Mouse (Mus musculus): ENCODE measurements around the gene Gm49366.
"Not testable (repeated sequence)": the region's sequence is repeated elsewhere in the genome, so short reads cannot be mapped to it uniquely, and the experiment has no call there.

Gene Gm49366

GRCm38 (mm10) chr12:84032854-84033253 lies 5.9 kb upstream of the Gm49366 start:
- no peak for DNase-seq (ENCODE audit: low spot score)

DNA sequence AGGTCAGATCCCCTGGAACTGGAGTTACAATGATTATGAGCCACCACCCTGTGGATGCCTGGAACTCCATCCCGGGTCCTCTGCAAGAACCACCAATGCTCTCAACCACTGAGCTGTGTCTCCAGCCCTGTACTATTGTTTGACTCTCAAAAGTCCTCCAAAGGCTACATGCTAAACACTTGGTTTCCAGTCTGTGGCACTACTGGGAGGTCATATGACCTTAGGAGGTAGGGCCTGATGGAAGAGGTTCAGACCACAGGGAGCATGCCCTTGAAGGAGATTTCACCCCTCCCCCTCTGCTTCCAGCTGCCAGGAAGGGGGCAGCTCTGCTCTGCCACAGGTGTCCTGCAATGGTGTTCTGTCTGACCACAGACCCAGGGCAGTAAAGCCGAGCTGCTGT lies 5.4 kb upstream of the Gm49366 start:
- not testable (repeated sequence) for DNase-seq (ENCODE audit: low spot score)

DNA sequence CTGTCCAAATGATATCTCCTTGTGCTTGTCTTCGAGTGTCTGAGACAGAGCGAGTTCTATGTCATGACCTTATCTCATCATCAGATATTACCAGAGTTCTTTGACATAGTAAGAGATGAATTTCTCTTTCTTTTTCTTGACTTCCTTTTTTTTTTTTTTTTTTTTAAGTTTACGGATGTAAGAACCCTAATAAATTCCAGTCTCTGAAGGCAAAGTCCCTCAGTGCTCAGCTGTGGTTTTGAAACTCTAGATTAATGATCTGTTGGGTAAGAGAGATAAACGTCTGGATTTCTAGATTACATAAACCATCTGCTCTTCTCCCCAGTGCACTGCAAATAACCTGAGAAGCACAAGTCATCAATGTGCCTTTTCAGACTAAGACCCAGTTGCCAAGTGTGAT lies 4.6 kb upstream of the Gm49366 start:
- DNase-seq (ENCODE audit: low spot score): no peak

DNA sequence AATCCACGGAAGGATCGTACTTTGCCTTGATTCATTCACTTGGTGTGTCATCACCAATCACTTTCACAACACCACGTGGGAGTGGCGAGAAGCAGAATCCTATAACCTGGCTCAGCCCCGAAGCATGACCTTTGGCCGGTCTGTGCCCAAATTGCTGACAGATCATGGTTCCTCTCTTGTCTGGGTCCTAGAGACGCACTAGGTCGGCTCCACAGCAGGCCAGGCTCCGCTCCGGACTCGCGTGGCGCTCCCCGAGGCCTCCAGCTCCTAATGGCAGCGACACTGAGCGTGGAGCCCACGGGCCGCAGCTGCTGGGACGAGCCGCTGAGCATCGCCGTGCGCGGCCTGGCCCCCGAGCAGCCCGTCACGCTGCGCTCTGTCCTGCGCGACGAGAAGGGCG lies 494 bp upstream of the Gm49366 start, which contains the start of gene Acot4:
Acot4 (plus strand) TSS at position 139 of the 400 bp plus-strand sequence.
- not testable (repeated sequence) for DNase-seq (ENCODE audit: low spot score)

GRCm38 (mm10) chr12:84042248-84042647 lies 3.5 kb downstream of the Gm49366 start:
- no peak for DNase-seq (ENCODE audit: low spot score)

DNA sequence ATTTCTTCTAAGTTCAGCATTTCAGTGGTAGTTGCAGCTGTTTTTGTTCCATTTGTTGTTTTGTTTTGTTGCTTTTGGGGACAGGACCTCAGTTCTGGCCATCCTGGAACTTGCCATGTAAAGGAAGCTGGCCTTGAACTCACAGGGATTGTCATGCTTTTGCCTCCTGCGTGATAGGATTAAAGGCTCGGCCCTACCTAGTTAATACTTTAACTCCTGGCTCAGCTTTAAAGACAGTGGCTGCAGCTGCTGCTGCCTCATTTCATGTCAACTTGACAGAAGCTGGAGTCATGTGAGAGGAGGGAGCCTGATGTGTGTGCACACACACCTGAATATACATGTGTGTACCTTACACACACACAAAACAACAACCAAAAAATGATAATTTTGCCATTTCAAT lies 5.3 kb downstream of the Gm49366 start:
- no peak for DNase-seq (ENCODE audit: low spot score)

GRCm38 (mm10) chr12:84046906-84047305 lies 8.2 kb downstream of the Gm49366 start:
- no peak for DNase-seq (ENCODE audit: low spot score)

DNA sequence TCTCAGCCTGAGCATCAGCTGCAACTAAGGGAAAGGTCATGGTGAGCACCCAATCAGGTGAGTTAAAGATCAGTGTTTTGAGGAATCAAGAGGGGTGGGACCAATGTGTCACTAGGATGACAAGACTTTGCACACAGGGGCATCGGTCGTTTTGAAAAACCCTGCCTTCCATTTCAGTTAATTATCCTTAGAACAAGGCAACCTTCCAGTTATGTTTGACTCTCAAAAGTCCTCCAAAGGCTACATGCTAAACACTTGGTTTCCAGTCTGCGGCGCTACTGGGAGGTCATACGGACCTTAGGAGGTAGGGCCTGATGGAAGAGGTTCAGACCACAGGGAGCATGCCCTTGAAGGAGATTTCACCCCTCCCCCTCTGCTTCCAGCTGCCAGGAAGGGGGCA lies 12.0 kb downstream of the Gm49366 start:
- DNase-seq (ENCODE audit: low spot score): not testable (repeated sequence)

GRCm38 (mm10) chr12:84051937-84052474 lies 13.3 kb downstream of the Gm49366 start, which contains the start of gene Acot3:
Gene Acot3, plus strand, starts transcription at chr12:84052144.
- DNase-seq (ENCODE audit: low spot score): no peak

DNA sequence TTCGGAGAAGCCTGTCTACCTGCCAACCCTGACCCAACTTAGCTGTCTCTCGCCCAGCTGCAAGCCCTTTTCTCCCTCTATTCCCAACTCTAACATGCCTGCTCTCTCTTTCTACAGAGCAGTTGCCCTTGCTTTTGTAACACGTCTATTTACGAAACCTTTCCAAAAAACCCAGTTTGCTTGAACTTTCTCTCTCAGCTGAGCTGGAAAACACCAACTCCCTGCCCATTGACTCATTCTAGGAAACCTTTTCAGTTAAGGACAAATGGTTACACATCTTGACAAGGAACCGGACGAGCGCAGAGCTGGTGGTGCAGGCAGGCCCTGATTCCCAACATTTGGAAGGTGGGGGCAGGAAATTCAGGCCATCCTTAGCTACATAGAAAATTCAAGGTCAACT lies 13.9 kb downstream of the Gm49366 start:
- DNase-seq (ENCODE audit: low spot score): no peak

DNA sequence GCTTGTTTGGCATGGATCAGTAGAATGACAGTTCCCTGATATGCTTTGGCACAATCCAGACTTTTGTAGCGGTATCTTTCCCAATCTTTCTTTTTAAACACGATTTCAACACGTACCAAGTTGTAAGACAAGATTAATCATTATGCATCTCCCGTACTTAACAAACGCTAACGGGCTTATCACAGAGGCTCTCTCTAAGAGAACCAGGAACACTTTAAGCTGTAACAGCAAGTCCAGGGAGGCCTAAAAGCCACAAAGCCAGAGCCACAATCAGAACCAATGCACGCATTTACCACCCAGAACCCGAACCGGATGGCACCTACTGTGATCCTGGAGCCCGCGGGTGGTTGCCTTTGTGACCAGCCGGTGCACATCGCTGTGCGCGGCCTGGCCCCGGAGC lies 14.4 kb downstream of the Gm49366 start:
- no peak for DNase-seq (ENCODE audit: low spot score)

DNA sequence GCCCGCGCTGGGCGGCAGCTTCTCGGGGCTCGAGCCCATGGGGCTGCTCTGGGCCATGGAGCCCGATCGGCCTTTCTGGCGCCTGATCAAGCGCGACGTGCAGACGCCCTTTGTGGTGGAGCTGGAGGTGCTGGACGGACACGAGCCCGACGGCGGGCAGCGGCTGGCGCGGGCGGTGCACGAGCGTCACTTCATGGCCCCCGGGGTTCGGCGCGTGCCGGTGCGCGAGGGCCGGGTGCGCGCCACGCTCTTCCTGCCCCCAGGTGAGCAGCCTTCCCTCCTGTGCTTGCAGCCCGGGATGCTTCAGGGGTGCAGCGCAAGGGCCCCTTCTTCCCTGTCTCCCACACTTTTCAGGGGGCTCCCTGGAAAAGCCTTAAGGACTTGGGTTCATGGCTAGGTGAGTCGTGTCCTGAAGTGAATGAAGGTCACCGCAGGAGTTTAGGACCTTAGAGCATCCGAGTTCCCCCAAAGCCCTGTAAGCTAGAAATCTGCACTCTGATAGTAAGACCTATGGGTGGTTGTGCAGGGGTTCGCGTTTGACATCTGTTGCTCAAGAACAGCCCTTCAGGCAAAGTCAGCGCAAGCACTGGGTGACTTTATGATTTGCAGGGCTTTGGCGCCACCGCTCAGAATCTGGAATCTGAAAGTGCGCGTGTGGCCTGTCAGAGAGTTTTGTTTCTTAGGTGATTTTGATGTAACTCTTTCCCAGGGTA lies 15.1 kb downstream of the Gm49366 start:
- DNase-seq (ENCODE audit: low spot score): no peak

GRCm38 (mm10) chr12:84060946-84061345 lies 22.2 kb downstream of the Gm49366 start:
- peak; percentile 26 for DNase-seq (ENCODE audit: low spot score)

- DNase-seq (ENCODE audit: low spot score): no peak
Observed at GRCm38 (mm10) chr12:84062336-84062735, 23.6 kb downstream of the Gm49366 start.

DNA sequence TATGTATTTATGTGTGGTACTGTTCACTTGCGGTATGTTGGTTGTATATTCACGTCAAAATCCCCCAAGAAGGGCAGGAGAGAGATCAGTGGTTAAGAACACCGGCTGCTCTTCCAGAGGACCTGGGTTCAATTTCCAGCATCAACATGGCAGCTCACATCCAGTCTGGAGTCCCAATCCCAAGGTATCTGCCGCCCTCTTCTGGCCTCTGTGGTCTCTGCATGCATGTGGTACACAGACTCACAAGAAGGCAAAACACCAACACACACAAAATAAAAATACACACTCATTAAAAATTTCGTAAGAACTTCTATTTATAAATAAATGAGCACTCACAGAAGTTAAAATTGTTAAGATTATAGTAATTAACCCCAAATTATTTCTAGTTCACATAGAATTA lies 24.5 kb downstream of the Gm49366 start:
- DNase-seq (ENCODE audit: low spot score): no peak

GRCm38 (mm10) chr12:84063833-84064232 lies 25.1 kb downstream of the Gm49366 start:
- no peak for DNase-seq (ENCODE audit: low spot score)

DNA sequence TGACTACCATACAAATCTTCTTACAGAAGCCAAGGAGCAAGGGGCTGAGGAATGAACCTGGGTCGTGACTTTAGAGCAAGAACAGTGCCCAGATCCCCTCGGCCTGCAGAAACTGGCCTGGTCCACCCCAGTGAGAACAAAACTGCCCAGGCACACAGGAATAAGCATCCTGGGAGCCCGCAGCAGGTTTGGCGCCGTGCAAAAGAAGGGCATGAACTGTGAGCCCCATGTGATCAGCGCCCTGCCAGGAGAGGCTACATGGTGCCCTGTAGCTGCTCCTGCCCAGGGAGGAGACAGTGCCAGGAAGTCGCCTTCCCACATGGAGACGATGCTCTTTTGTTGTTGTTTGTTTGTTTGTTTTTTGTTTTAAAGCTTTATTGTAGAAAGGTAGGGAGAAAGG lies 25.9 kb downstream of the Gm49366 start:
- no peak for DNase-seq (ENCODE audit: low spot score)

DNA sequence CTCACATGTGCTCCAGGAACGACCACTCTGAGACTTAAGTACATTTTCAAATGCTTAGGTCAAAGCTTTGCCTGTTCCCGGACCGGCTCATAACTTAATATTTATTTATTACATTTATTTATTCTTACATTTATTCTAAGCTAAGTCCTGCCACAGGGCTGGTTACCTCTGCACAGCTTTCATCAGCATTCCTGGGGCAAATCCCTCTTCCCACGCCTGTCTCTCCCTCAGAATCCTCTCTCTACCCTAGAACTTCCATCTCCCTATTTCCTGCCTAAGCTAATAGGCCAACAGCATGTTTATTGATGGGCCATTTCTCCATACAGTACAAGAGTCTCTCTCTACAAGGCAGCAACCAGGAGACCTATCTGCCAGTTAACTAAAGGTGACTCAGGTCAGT lies 29.0 kb downstream of the Gm49366 start:
- DNase-seq (ENCODE audit: low spot score): no peak

- DNase-seq (ENCODE audit: low spot score): no peak
Observed at GRCm38 (mm10) chr12:84068296-84068695, 29.6 kb downstream of the Gm49366 start.

GRCm38 (mm10) chr12:84068986-84069385 lies 30.3 kb downstream of the Gm49366 start, which contains the start of gene Acot5:
Gene Acot5, plus strand, starts transcription at chr12:84069325.
- DNase-seq (ENCODE audit: low spot score): no peak

DNA sequence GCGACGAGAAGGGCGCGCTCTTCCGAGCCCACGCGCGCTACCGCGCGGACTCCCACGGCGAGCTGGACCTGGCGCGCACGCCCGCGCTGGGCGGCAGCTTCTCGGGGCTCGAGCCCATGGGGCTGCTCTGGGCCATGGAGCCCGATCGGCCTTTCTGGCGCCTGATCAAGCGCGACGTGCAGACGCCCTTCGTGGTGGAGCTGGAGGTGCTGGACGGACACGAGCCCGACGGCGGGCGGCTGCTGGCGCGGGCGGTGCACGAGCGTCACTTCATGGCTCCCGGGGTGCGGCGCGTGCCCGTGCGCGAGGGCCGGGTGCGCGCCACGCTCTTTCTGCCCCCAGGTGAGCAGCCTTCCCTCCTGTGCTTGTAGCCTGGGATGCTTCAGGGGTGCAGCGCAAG lies 30.8 kb downstream of the Gm49366 start:
- DNase-seq (ENCODE audit: low spot score): not testable (repeated sequence)

GRCm38 (mm10) chr12:84071696-84072095 lies 33.0 kb downstream of the Gm49366 start:
- peak; percentile 38 for DNase-seq (ENCODE audit: low spot score)

- no peak for DNase-seq (ENCODE audit: low spot score)
Observed at GRCm38 (mm10) chr12:84077371-84077990, 38.7 kb downstream of the Gm49366 start.

Data from layer of hippocampus, adult 9-10 months (tissue).